Mouse (Mus musculus) heart, adult 11 months (tissue): Measurements from ENCODE around the gene Gm10638.
A peak's percentile ranks its signal among the peaks of the same experiment; 100 is the strongest.

Source experiments
- DNase-seq: peaks from one replicate; pipeline ENCODE4 v3.0.0; 2022

The Gm10638 gene

DNA sequence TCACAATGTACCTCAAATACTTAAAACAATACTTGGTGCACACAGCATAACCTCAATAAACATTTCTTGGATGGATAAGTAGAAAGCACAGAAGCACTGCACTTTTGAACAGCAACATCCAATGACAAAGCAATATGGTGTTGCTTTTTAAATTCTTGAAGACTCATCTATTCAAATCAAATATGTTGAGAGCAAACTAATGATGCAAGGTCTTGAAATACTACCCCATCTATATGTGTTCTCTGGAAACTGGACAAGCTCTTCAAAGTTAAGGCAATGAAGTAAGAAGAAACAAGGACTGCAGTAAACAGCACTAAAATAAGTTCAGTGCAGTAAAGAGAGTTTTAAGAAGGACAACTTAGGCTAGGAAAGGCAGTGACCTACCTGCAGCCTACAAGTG lies 4.6 kb upstream of the Gm10638 start:
- DNase-seq: no peak

DNA sequence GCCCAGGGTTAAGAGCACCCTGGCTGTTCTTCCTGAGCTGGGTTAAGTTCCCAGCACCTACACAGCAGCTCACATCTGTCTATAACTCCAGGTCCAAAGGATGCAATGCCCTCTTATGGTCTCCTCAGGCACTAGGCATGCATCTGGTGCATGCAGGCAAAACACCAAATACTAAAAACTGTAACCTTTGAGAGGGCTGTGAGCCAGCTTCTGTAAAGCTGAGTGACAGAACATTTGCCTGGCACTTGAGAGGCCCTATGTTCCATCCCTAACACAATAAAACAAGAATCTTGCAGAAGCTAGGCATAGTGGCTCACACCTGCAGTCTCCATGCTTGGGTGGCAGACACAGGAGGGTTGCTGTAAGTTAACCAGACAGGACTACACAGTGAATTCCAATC lies 3.9 kb upstream of the Gm10638 start:
- DNase-seq: peak; percentile 83

DNA sequence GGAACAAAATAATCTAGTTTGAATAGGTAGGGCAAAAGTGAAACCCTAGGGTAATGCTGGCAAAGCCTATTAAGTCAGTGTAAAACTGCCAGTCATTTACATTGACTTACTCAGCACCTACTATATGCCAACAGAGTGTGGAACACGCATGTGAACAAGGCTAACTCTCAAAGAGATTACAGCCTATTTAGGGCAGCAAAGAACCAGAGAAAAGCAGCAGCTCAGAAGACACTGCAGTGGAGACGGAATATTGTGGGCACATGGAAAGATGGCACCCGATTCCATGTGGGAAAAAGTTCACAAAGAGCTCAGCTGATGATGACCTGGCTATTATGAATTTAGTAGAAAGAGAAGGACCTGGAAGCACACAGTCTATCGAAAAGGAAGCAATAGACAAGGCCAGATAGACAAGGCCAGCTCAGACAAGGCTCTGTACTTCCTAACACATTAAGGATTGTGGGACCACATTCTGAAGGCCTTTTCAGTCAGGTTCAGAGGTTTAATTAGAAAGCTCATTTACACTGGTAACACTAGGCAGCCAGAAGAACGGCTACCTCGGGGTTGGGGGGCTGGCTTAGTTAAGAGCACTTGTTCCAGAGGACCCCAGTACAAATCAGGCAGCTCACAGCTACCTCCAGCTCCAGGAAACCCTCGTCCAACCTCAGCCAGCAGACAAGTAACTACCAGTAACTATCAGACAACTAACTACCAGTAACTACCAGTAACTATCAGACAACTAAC lies 2.7 kb upstream of the Gm10638 start:
- DNase-seq: peak; percentile 78

GRCm38 (mm10) chr8:86744313-86745220 lies 932 bp upstream of the Gm10638 start:
- DNase-seq: peak; percentile 87

- DNase-seq: peak; percentile 100
These were observed 489 bp downstream of the Gm10638 start for GRCm38 (mm10) chr8:86745935-86746441.

DNA sequence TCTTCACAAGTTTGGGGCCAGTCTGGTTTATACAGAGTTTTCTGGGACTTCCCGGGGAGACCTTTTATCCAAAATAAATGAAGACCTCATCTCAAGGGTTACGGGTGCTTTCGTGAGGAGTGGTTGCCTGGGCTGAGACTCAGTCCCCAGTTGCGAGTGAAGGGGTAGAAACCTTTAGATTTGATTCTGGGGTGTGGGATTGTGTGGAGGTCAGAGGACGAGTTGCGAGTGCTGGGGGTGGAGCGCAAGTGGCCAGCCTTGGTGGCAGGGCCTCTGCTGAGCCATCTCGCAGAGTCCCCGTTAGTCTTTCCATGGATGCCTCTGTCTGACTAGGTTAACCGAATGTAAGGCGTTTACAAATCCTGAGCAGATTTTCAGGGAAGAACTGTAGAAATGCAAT lies 1.0 kb downstream of the Gm10638 start:
- DNase-seq: no peak

GRCm38 (mm10) chr8:86749842-86750241 lies 4.3 kb downstream of the Gm10638 start:
- DNase-seq: peak; percentile 62

DNA sequence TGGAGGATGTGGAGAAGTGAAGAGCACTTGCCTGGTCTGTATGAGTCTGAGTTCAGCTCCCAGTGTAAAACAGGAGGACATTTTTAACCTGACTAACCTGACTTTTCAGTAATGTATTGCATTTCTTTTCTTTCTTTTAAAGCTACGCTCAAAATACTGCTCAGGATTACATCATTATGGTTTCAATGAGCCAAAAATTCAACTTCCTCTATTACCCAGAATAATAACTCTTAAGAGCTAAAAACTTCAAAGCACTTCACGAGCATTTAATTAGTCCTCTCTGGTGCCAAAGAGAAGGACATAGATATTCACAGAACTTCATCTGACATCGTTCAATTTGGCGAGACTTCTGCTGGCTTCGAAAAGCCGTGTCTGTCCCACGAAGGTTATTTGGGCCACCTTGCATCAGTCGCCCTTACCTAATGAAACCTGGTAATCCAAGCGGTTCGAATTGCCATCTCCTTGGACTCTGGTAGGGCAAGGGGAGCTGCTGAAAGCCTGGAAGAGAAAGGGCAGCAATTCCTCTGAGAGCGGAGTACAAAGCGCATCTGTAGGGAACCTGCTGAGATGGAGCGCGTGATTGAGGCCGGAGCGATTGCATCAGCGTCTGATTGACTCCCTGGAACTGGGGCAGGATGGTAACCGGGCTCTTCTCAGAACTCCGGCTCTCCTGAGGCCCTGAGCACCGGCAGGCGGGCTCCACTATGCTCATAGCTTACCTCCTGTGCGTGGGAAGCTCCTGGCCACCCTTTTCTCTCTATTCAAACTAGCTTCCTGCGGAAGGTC lies 11.6 kb downstream of the Gm10638 start:
- peak; percentile 95 for DNase-seq

DNA sequence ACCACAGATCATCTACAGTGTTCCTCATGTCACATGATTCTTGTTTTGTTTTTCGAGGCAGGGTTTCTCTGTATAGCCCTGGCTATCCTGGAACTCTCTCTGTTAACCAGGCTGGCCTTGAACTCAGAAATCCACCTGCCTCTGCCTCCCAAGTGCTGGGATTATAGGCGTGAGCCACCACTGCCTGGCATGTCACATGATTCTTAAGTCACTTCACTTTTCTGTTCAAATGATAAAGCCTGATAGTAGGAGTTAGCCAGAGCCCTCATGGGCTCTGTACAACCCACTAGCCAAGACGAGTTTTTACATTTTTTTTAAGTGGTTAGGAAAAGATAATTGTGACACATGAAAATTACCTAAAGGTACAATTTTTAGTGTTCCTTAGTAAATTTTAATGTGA lies 13.2 kb downstream of the Gm10638 start:
- DNase-seq: peak; percentile 56

DNA sequence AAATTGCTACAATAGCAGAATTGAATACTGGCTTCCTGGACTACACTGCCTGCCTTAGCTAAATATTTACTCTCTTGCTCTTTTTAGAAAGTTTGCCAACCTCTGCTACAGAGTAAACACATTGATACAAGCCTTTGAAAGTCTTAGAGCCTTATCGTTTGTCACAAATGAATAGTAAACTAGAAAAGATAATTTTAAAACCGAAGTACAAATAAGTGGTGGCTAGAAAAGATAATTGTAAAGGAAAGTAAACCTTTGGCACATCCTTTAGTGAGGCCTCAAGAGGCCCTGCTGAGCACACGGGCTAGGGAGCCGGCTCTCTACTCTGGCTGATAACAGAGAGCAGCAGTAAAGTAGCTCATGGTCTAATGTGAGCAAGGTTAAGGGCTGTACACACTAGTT lies 13.6 kb downstream of the Gm10638 start:
- no peak for DNase-seq

- peak; percentile 68 for DNase-seq
These were observed 15.2 kb downstream of the Gm10638 start for GRCm38 (mm10) chr8:86760746-86761145.

DNA sequence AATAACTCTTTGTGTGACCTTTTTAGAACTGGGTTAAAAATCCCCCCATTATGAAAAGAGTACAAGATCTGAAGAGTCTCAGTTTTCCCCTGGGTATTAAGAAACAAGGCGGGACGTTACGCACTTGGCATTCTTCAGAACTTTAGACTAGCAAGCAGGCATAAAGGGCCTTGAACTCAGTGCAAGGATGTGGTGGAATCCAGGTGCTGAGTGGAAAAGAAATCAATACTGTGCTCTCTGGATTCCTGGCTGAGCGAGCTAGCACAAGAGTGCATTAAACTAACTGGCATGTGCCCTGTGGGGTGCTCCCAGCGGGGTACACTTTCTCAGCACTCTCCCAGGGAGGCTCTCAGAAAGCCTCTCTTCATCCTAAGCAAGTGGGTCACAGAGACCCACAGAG lies 17.3 kb downstream of the Gm10638 start:
- DNase-seq: peak; percentile 56

- peak; percentile 64 for DNase-seq
These were observed 19.7 kb downstream of the Gm10638 start for GRCm38 (mm10) chr8:86765155-86765554.

GRCm38 (mm10) chr8:86765669-86766068 lies 20.2 kb downstream of the Gm10638 start:
- peak; percentile 59 for DNase-seq

DNA sequence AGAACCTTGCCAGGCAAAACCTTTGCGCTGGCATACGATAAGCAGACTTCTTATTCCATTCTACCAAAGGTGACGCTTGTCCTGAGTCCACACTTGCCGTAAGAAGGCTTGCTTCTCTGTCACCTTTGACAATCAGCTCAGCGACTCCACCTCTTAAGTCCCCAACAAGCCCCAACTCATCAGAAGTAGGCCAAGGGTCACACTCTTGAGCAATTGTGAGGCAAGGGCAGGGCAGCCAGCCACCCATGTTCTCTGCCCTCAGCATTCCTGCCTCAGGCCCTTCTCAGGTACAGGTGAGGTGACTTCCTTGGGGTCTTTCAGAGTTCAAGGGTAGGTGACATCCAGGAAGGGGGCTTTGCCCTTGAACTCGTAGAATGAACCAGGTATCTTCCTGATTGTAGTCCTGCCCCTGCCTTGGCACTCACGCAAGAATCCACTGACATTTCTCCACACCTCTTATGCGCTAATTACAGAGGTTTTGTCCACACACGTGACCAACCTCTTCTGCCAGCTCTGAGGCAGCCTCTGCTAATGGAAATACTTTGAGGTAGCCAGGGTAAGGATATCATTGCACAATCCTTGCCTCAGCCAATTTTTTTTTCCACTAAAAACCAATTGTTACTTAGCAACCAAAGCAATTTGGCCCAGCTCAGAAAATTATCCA lies 21.2 kb downstream of the Gm10638 start:
- peak; percentile 93 for DNase-seq

GRCm38 (mm10) chr8:86768499-86768898 lies 23.0 kb downstream of the Gm10638 start:
- DNase-seq: peak; percentile 97

GRCm38 (mm10) chr8:86769945-86770715 lies 24.6 kb downstream of the Gm10638 start:
- no peak for DNase-seq

GRCm38 (mm10) chr8:86779207-86779606 lies 33.7 kb downstream of the Gm10638 start:
- DNase-seq: no peak

DNA sequence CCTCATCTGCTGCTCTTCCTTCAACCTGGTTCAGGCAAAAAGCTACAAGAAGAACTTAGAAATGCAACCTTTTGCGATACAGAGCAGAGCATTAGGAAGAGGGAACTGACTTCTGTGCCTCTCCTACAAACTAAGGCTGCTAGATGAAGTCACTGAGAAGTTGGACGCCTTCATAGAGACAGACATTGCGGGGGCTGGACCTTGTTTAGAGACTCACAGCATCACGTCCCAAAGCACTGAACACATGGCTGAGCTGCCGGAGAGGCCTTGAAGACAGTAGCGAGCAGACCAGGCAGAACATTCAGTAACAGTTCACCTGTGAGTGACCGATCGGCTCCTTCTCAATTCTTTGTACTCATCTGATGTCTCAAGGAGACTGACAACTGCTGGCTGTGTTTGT lies 35.6 kb downstream of the Gm10638 start:
- no peak for DNase-seq

DNA sequence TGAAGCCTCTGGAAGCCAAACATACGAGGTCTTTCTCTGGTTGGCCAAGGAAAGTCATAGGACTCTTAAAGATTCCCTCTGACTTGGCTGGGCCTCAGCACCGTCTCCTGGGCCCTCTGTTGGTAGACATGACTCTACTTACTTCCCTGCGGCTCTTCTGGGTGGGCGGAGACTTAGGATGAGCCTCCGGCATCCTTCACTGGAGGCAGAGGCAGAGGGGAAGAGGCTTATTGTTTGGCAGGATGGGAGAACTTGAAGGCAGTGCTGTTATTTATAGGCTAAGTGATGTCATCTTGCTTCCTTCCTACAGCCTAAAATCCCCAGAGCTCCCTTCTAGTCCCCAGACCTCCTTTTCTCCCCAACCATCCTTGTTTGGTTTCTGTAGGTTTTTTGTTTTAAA lies 41.0 kb downstream of the Gm10638 start:
- peak; percentile 97 for DNase-seq

- peak; percentile 98 for DNase-seq
These were observed 42.5 kb downstream of the Gm10638 start for GRCm38 (mm10) chr8:86787891-86788420.
